Mouse (Mus musculus) frontal cortex, postnatal 10 days (tissue): ENCODE data around the gene Serbp1.

ENCODE experiments used
- DNase-seq, 2 experiments: peaks; one replicate each; pipeline ENCODE4 v3.0.0; 2022; ENCODE audit warnings: low spot score in 2 of 2, mixed read lengths in 1 of 2

Serbp1 gene

DNA sequence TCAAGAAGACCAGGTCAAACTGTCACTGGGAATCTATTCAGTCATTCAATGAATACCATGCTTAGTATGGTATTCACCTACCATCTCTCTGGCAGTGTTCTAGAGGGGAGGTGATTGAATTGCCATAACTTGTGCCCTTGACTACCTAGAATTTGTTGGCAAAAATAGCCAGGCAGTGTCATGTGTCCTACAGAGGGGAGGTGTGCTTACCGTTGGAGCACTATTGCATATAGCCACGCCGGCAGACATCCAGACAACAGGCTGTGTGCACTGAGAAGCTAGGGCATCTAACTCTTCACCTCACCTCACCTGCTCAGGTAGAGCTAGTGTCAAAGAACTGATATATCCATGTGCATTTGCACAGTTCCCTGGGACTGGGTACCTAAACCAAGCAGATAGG lies 63.3 kb downstream of the Serbp1 start:
- no peak for DNase-seq

DNA sequence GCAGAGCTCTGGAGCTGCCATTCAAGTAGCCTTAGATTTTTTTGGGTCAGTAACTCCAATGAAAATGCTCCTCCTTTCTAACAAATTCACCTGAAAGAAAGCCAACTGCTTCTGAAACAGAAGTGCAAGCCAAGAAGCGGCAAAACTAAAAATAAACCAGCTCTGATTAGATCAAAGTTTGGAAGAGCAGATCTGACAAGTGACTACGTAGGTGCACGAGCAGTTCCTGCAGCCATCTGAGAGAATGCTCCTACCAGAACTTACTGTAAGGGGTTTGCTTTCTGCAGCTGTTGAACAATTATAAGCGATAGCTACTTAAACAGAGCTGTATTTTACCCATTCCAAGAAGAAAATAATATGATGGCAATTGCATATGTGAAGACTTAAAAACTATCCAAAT lies 64.5 kb downstream of the Serbp1 start:
- DNase-seq = no peak

DNA sequence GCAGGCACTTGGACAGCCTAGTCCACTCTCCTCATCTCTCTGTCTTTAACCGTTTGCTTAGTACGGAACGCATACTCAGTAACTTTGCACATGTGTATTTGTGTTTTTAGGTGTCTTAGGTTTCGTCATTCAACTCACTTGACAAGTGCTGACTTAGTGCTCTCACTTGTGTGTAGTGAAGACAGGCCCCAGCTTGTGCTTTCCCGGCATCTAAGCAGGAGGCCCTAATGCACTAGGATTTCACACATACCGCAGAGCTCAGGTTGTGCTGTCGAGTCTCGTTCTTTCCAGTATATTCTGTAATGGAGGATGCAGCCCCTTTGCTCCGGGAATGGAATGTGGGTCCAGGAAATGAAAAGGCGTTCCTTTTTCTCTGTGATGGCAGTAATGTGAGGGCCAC lies 65.2 kb downstream of the Serbp1 start:
- DNase-seq = no peak

DNA sequence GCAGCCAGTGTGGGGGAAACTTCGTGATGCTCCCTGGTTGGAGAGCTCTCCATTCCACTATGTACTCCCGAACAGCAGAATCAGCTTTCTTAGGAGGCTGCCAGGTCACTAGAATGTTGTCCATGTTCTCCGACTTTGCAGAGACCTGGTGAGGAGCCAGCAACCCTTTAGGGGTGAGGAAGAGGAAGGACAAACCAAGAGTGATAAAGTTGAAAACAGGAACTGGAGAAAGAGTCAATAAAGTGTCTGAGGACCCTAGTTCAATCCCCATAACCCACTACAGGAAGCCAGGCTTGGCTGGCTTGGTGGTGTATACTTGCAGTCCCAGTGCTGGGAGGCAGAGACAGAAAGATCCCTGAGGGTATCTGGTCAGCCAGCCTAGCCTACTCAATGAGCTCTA lies 71.0 kb downstream of the Serbp1 start:
- DNase-seq = no peak

DNA sequence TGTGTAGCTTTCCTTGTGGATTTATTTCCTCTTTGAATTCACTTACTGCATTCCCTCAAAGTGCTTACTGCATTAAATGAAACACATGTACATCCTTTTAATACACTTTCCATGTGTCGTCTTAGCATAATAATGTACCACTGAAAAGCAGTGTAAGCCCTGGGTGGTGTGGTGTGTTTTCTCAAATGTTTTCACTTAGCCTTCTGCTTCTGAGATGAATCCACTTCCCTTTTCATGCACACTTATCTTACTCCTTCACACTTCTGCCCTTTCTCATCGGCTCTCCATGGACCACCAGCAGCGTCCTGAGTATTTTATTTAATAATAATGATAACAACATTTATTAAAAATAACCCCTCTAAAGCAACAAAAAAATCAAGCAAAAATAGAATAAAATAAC lies 71.8 kb downstream of the Serbp1 start:
- no peak for DNase-seq

DNA sequence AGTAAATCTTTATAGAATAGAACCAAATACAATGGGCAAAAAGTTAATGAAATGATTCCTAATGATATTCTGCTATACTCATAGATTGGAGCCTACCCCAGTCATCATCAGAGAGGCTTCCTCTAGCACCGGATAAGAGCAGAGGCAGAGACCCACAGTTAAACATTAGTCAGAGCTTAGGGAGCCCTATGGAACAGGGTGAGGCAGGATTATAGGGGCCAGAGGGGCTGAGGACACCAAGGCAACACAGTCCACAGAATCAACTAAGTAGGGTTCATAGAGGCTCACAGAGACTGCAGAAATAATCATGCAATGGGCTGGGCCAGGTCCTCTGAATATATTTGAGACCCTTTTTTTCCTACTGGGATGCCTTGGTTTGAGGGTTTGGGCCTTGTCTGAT lies 76.7 kb downstream of the Serbp1 start:
- DNase-seq = no peak

DNA sequence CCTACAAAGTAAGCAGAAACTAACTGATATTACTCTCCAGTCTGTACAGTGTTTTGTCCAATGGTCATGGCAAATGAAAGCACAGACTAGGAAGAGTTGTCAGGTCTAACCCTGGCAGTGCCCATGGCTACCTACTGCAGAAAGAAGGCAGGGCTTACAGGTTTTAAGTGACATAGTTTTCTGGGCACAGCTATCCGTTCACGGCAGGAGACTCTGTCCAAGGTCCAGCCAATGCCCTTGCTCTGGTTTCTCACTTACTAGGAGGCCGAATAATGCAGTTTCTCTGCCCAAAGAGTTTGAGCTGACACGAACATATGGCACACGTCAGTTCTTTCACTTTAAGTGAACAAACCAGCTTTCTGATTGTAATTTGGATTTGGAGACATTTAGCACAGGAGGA lies 79.1 kb downstream of the Serbp1 start:
- no peak for DNase-seq

DNA sequence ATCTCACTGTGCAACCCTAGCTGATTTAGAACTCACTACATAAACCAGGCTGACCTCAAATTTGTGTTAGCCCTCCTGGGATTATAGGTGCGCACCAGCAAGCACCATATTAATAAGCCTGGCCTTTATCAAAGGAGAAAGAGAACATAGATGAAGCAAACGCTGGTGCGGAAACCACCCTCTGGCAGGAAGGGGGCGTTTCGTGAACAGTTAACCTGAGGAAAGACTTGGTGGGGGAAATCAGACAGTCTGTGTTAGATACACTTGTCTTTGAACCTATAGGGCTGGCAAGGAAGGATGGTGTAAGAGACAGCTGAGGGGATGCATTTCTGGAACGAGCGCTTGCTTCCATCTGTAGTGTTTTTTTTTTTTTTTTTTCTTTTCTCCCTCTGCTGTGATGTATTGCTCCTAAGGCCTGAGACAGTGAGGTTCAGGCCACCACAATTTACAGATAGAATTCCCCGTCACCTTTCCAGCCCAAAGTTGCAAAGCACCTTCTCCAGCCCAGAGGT lies 79.9 kb downstream of the Serbp1 start:
- DNase-seq = no peak

DNA sequence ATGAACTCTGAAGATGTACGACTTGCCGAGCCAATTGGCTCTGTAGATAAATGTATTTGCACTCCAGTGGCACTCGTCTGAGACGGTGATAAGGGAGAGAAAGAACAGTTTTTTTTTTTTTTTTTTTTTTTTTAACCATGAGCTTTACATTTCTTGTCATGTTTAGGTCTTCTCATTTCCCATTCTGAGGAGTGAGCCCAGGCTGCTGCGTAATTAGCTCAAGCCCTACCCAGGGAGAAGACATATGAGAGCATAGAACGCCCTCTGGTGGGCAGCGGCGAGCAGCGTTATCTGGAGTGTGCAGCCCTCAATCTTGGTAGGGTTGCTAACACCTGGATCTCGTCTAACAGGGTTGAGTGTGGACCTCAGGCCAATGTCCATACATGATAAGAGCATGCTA lies 80.5 kb downstream of the Serbp1 start:
- DNase-seq = peak; percentile 38 to 56

DNA sequence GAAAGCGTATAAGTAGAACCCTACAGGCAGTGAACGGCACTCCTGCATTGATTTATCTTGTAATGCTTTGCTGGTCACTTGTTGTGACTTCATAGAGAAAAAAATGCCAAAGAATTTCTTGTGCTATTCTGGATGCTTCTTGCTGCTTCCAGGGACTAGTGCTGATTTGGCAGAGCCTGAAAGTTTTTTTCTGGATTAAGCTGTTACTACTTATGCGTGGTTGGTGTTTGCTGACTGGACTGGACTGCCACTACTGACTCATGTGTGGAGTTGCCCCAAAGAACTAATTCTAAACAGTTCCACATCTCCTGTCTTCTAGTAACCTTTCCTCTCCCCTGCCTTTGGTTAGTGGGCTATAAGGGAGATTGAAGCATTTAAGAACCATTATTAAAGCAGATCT lies 85.8 kb downstream of the Serbp1 start:
- no peak for DNase-seq

DNA sequence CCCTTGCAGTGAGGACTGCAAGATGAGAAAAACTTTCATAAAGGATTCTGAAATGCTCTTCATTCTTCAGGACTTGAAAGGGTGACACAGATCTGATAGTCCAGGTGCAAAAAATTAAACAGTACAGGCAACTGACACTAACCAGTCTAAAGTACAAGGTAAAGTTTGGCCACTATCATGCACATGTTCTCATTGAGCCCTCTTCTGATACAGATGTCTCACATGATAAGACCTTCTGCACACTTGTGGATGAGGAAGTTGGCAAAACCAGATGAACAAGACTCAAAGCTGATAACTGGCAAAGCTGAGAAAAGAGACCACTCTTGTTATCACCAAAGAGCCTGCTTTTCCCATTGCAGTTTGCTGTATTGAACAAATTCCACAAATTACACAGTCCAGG lies 100.0 kb downstream of the Serbp1 start:
- DNase-seq = no peak

DNA sequence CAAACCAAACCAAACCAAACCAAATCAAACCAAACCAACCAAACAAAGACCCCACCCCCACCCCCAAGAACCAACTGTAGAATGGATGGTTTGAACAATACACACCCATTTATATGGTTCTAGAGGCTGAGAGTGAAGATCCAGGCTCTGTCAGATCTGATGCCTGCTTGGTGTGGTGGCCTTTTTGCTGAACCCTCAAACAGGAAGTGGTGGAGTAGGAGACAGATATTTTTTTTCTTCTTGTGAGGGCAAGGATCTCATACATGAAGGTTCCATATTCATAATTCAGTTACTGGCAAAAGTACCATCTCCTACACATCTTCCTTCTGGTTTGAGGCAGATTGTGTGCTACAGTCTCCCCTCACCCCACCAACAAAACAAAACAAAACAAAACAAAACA lies 101.5 kb downstream of the Serbp1 start:
- DNase-seq = no peak
